Mouse (Mus musculus) leukemia stem cell, adult 10-12 weeks (primary cell): Measurements from ENCODE around the gene Selplg. TPM values are rescaled to one million over a fixed set of nuclear protein-coding genes. Genes with fewer than 3 reads are reported as not detected.

Source experiments
- polyA plus RNA-seq: library from polyadenylated mRNA; stranded (reverse); fragments of >175 nt; gene quantifications from 2 replicates; pipeline ENCODE4 v1.2.3, GENCODE M21; 2012; ENCODE audit warnings: low replicate concordance

Selplg gene
- 107 and 256 TPM in 2 replicates for polyA plus RNA-seq

DNA sequence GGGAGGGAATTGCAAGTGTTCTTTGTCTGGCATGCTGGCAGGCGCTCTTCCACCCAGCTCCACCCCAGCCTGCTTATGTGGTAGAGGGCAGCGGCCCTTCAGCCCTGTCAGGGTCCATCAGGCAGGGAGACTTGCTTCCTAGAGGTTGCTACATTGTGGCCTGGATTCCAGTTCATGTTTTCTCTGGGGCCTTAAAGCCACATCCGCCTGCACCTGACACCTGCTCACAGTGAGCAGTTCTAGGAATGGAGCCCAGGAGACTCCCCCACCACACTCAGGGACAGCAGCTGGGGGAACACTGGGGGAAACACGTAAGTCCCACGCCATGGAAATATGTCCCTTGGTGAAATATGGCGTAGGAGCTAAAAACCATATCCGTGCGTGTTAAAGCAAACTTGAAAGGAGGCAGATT lies at the start of gene Selplg:
Selplg (minus strand) TSS at position 155 of the 412 bp plus-strand sequence.

DNA sequence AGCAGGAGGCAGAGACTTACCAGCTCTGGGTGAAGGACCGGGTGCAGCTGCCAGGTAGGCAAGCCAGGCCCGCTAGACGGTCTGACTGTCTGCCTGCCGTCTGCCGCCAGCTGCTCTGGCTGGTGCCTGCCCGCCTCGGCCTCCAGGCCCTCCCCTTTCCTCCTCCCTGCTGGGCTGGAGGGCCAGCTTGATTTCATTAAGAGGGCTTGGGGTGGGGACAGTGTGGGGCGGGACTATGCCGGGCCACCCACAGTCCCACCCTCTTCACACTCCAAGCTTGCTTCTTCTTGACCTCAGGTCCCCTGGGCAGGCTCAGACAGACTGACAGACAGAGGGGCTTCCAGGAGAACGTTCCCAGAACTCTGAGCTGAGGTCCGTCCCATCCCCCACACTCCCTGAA lies 32.2 kb downstream of the Selplg start, which contains the start of gene Tmem119:
Tmem119 (minus strand) TSS at position 237 of the 400 bp plus-strand sequence.

DNA sequence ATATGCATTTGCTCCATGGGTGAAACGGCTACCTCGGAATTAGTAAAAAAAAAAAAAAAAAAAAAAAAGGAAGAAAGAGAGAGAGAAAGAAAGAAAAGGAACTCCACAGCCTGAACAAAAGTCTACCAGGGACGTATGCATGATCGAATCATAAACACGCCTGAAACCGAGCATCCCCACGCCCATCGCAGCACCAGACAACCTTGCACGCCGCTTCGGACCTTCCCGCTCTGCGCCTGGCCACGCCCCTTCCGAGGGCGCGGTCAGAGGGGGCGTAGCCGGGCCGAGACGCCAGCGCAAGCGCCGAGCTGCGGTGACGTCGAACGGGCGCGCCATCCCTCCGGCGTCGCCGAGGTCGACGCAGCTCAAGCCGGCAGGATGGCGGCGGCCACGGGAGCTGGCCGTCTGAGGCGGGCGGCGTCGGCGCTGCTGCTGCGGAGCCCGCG lies 60.0 kb downstream of the Selplg start, which contains the start of the genes Sart3 and Iscu:
Sart3 (minus strand) TSS at position 61 of the 446 bp plus-strand sequence.
Iscu (plus strand) TSS at position 299 of the 446 bp plus-strand sequence.

Other genes starting within 250 kb of the Selplg start
- gene Cmklr1, start 182.2 kb downstream of the Selplg start, polyA plus RNA-seq = 0.47 and 1.9 TPM in 2 replicates
- not detected in 2 replicates for gene 1700069L16Rik, start 107.9 kb downstream of the Selplg start, polyA plus RNA-seq
- 2.0 and 3.4 TPM in 2 replicates for gene Ficd, start 96.8 kb downstream of the Selplg start, polyA plus RNA-seq
- gene Sart3, start 60.1 kb downstream of the Selplg start, polyA plus RNA-seq = 20.8 and 27.5 TPM in 2 replicates
- 32.1 and 49.7 TPM in 2 replicates for gene Iscu, start 59.9 kb downstream of the Selplg start, polyA plus RNA-seq
- gene Tmem119, start 32.1 kb downstream of the Selplg start, polyA plus RNA-seq = 0.27 TPM in 2 replicates
- gene Coro1c, start 76.1 kb upstream of the Selplg start, polyA plus RNA-seq = 29.5 and 75.1 TPM in 2 replicates
- 27.6 and 30.2 TPM in 2 replicates for gene Ssh1, start 161.2 kb upstream of the Selplg start, polyA plus RNA-seq
- gene Dao, start 171.1 kb upstream of the Selplg start, polyA plus RNA-seq = 0.15 TPM in 1 of 2 replicates, not detected in the other
- 5.9 and 8.2 TPM in 2 replicates for gene Usp30, start 232.8 kb upstream of the Selplg start, polyA plus RNA-seq